8 mouse cellular contexts compared by ENCODE assay signal in the genomic region with DNA sequence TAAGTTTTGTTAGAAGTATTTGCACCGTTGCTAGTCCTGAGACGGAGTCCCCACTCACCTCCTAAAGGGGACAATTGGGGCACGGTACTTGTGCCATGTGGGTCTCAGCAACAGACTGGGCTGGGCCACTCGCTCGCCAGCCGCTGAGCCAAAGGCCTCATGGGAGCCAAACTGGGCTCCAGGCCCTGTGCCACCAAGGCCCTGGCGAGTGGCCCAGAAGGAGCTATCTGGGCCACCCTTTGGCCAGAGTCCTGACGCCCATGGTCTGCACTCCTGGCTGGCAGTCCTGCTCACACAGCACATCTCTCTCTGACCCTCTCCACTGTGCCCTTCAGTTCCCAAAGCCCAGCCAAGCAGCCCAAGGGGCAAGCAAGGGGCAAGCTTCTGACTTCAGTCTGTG.
A peak's percentile ranks its signal among the peaks of the same experiment; 100 is the strongest.
DNase-seq lines count a peak whose midpoint lies in the region; ATAC-seq lines count a peak whose summit lies in the region.
"Had no signal": no experiment of that assay in that cellular context is flagged by ENCODE, and none has a peak within 500 bp of the region (broad histone marks: within the 10 kb centered on the region; RNA-seq: fewer than 3 reads in every experiment).

No protein-coding gene starts in this region.

- H3K9ac ChIP-seq in liver, embryonic 11.5 days (ENCODE audit: low read depth, low read length), result no peak overlapping the region
- H3K9ac ChIP-seq: liver, embryonic 13.5 days had no signal

- no peaks in the 10 kb centered on the region for H3K27me3 ChIP-seq in liver, embryonic 11.5 days (replicated peaks; ENCODE audit: control insufficient read depth, insufficient read depth, low read length)
- H3K27me3 ChIP-seq: liver, embryonic 13.5 days had no signal

- H3K4me1 ChIP-seq in liver, embryonic 11.5 days (replicated peaks; ENCODE audit: control insufficient read depth, insufficient read depth, low read length), result no peaks in the 10 kb centered on the region
- H3K4me1 ChIP-seq: liver, embryonic 13.5 days had no signal

- no peak overlapping the region for H3K4me2 ChIP-seq in liver, embryonic 11.5 days
- H3K4me2 ChIP-seq: liver, embryonic 13.5 days had no signal

- no peaks in the 10 kb centered on the region for H3K9me3 ChIP-seq in liver, embryonic 11.5 days (ENCODE audit: control insufficient read depth, low read length)
- H3K9me3 ChIP-seq: liver, embryonic 13.5 days had no signal

- WGBS in liver, embryonic 11.5 days, result 89% methylated on average over 8 of the region's 8 CpGs

- H3K27ac ChIP-seq in liver, embryonic 11.5 days (ENCODE audit: low read depth, low read length), result no peak overlapping the region
- H3K27ac ChIP-seq: liver, embryonic 13.5 days had no signal

- ATAC-seq in activated CD4-positive, CD25-positive, alpha-beta regulatory T cell, adult 4 months, result no peak
- ATAC-seq in liver, embryonic 11.5 days (replicated peaks; ENCODE audit: low FRiP score), result no peak

- H3K4me3 ChIP-seq in liver, embryonic 11.5 days (ENCODE audit: low read depth, low read length), result no peak overlapping the region
- H3K4me3 ChIP-seq: liver, embryonic 13.5 days had no signal

- DNase-seq in adipocyte (ENCODE audit: low spot score), result peak; percentile 67
- DNase-seq in adrenal gland, postnatal 14 days, result peak; percentile 81
- peak; percentile 70 for DNase-seq in gastrocnemius, adult 18-20 months (ENCODE audit: low spot score)
- DNase-seq in kidney, postnatal 10 days, result peak; percentile 68
- DNase-seq in right cerebral cortex, postnatal 36 days (ENCODE audit: low spot score in 2 of 2), result peak; percentile 26 to 34
- no peak for DNase-seq in liver, embryonic 11.5 days (ENCODE audit: low spot score)
- DNase-seq: liver, embryonic 13.5 days had no signal

- no peaks in the 10 kb centered on the region for H3K36me3 ChIP-seq in liver, embryonic 11.5 days (ENCODE audit: control insufficient read depth, insufficient read depth, low read length)
- H3K36me3 ChIP-seq: liver, embryonic 13.5 days had no signal
